Comparison of ENCODE assay signal across 8 mouse cellular contexts in genomic region chr3:60762874-60763273, GRCm38 (mm10).
DNase-seq lines count a peak whose midpoint lies in the region; ATAC-seq and TF ChIP-seq lines count a peak whose summit lies in the region.

No protein-coding gene starts in this region.

- H3K4me2 ChIP-seq in heart, embryonic 11.5 days: no peak overlapping the region
- no peak overlapping the region for H3K4me2 ChIP-seq in liver, embryonic 14.5 days (ENCODE audit: low read depth)

- peak; percentile 27 for DNase-seq in heart, adult 8-10 months (ENCODE audit: low spot score)
- DNase-seq in c-Kit-positive CD71-negative TER-119-negative erythroid progenitor cells, embryonic 14.5 days (ENCODE audit: low read depth): peak; percentile 42
- DNase-seq in liver, embryonic 14.5 days (ENCODE audit: low read depth in 3 of 3, low spot score in 3 of 3): peak; percentile 41 to 64 (median 54)
- peak; percentile 29 to 41 for DNase-seq in right cerebral cortex, postnatal 10 days (ENCODE audit: low spot score in 2 of 2)

- no peaks in the 10 kb centered on the region for H3K27me3 ChIP-seq in heart, embryonic 11.5 days (ENCODE audit: control insufficient read depth, insufficient read depth, low read length)
- no peaks in the 10 kb centered on the region for H3K27me3 ChIP-seq in liver, embryonic 14.5 days (ENCODE audit: control insufficient read depth, insufficient read depth, low read length)

- H3K4me1 ChIP-seq in heart, embryonic 11.5 days (ENCODE audit: control insufficient read depth, insufficient read depth, low read length): no peaks in the 10 kb centered on the region
- H3K4me1 ChIP-seq in liver, embryonic 14.5 days (replicated peaks; ENCODE audit: control insufficient read depth in 2 of 2, insufficient read depth in 2 of 2, low read length in 1 of 2): no peaks in the 10 kb centered on the region

- no peaks in the 10 kb centered on the region for H3K36me3 ChIP-seq in heart, embryonic 11.5 days (ENCODE audit: control insufficient read depth, insufficient read depth, low read length)
- H3K36me3 ChIP-seq in liver, embryonic 14.5 days (replicated peaks; ENCODE audit: control insufficient read depth, insufficient read depth, low read depth): no peaks in the 10 kb centered on the region

- H3K9ac ChIP-seq in heart, embryonic 11.5 days (ENCODE audit: low read depth, low read length): no peak overlapping the region
- no peak overlapping the region for H3K9ac ChIP-seq in liver, embryonic 14.5 days (replicated peaks)

- H3K4me3 ChIP-seq in heart, embryonic 11.5 days (ENCODE audit: low read depth, low read length): no peak overlapping the region
- H3K4me3 ChIP-seq in liver, embryonic 14.5 days (ENCODE audit: insufficient read depth in 1 of 2, low read depth in 2 of 2, low read length in 2 of 2): no peak overlapping the region

- H3K27ac ChIP-seq in heart, embryonic 11.5 days (ENCODE audit: low read depth, low read length): no peak overlapping the region
- no peak overlapping the region for H3K27ac ChIP-seq in liver, embryonic 14.5 days

- no peaks in the 10 kb centered on the region for H3K9me3 ChIP-seq in heart, embryonic 11.5 days (replicated peaks; ENCODE audit: control insufficient read depth, low read length)
- H3K9me3 ChIP-seq in liver, embryonic 14.5 days (ENCODE audit: control insufficient read depth, low read length): no peaks in the 10 kb centered on the region

- WGBS in heart, embryonic 11.5 days (ENCODE audit: insufficient replicate concordance): 66% methylated on average over 4 of the region's 4 CpGs
- WGBS in liver, embryonic 14.5 days (ENCODE audit: insufficient replicate concordance): 56% methylated on average over 4 of the region's 4 CpGs

- TF ChIP-seq EP300 in liver, embryonic 14.5 days (IDR thresholded peaks at IDR 0.05; ENCODE audit: low read depth): no peak

- peak; percentile 81 for TF ChIP-seq CTCF in liver, embryonic 14.5 days (IDR thresholded peaks at IDR 0.05; ENCODE audit: low read depth)

- ATAC-seq in heart, embryonic 11.5 days (replicated peaks; ENCODE audit: insufficient number of reproducible peaks, low FRiP score, low TSS enrichment): no peak
- ATAC-seq in CD4-positive, CD25-positive, alpha-beta regulatory T cell, adult 4 months: peak; percentile 57
- ATAC-seq in erythroid progenitor cell, adult 5-6 weeks (replicated peaks; ENCODE audit: low FRiP score, poor library complexity, severe bottlenecking): peak; percentile 90
- ATAC-seq in inflammation-experienced regulatory T-cells, adult 6 months: peak; percentile 48
- ATAC-seq in liver, embryonic 14.5 days (ENCODE audit: insufficient read depth): peak; percentile 51; the same call in 1 of the 2 replicates
